Mouse (Mus musculus): ENCODE results near the gene Usp6nl. TPM values are rescaled to one million over a fixed set of nuclear protein-coding genes. Genes with fewer than 3 reads are reported as not detected.

Gene Usp6nl
- polyA plus RNA-seq, 2 experiments: 2.8 to 3.3 TPM

GRCm38 (mm10) chr2:6366973-6367372 is 44.5 kb downstream of the Usp6nl start:
- Histone ChIP-seq H3K4me2 (ENCODE audit: low read depth) (no peak overlapping the region), H3K4me1 (replicated peaks; ENCODE audit: control insufficient read depth in 2 of 2, insufficient read depth in 2 of 2, low read length in 1 of 2) (peaks cover 4 to 17% of the 10 kb centered on the region in 2 experiments), H3K27ac (no peak overlapping the region), H3K36me3 (replicated peaks; ENCODE audit: control insufficient read depth, insufficient read depth, low read depth) (no peaks in the 10 kb centered on the region), H3K9ac (replicated peaks) (no peak overlapping the region), H3K9me3 (ENCODE audit: control insufficient read depth, low read length) (no peaks in the 10 kb centered on the region), H3K4me3 (ENCODE audit: insufficient read depth in 1 of 2, low read depth in 2 of 2, low read length in 2 of 2) (no peak overlapping the region), H3K27me3 (ENCODE audit: control insufficient read depth, insufficient read depth, low read length) (no peaks in the 10 kb centered on the region)
- TF ChIP-seq EP300 (IDR thresholded peaks at IDR 0.05; ENCODE audit: low read depth): no peak
- no peak for TF ChIP-seq CTCF (IDR thresholded peaks at IDR 0.05; ENCODE audit: low read depth)
- ATAC-seq (ENCODE audit: insufficient read depth) (no peak), DNase-seq (ENCODE audit: low read depth in 3 of 3, low spot score in 3 of 3) (no peak)
- 70% methylated on average over 6 of the region's 6 CpGs for WGBS (ENCODE audit: insufficient replicate concordance)

DNA sequence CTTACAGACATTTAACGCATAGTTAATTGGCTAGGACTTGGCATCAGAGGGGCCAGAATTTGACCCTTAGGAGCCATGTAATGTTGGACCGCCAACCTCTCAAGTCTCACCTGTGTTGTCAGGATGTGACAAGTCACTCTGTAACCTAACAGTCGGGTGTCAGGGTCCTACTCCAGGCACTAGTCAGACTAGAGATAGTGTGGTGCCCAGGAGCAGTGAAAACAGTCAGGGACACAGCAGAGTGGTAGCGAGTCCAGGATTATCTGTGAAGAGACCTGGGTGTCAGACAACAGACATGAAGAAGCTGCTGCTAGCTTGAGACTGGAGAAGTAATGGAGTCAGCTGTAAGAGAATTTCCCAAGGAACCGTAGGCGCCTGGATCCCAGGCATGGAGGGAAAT is 45.0 kb downstream of the Usp6nl start:
- DNase-seq (ENCODE audit: low read depth in 3 of 3, low spot score in 3 of 3): no peak
- Histone ChIP-seq H3K4me3 (ENCODE audit: insufficient read depth in 1 of 2, low read depth in 2 of 2, low read length in 2 of 2) (no peak overlapping the region), H3K9ac (replicated peaks) (no peak overlapping the region), H3K9me3 (ENCODE audit: control insufficient read depth, low read length) (no peaks in the 10 kb centered on the region), H3K4me2 (ENCODE audit: low read depth) (no peak overlapping the region), H3K27ac (no peak overlapping the region), H3K36me3 (replicated peaks; ENCODE audit: control insufficient read depth, insufficient read depth, low read depth) (no peaks in the 10 kb centered on the region), H3K27me3 (ENCODE audit: control insufficient read depth, insufficient read depth, low read length) (no peaks in the 10 kb centered on the region), H3K4me1 (replicated peaks; ENCODE audit: control insufficient read depth in 2 of 2, insufficient read depth in 2 of 2, low read length in 1 of 2) (peaks cover 4 to 17% of the 10 kb centered on the region in 2 experiments)
- no peak for ATAC-seq (ENCODE audit: insufficient read depth)
- 74% methylated on average over 6 of the region's 6 CpGs for WGBS (ENCODE audit: insufficient replicate concordance)
- TF ChIP-seq EP300 (IDR thresholded peaks at IDR 0.05; ENCODE audit: low read depth) (no peak), CTCF (IDR thresholded peaks at IDR 0.05; ENCODE audit: low read depth) (no peak)

- Histone ChIP-seq H3K36me3 (replicated peaks; ENCODE audit: control insufficient read depth, insufficient read depth, low read depth) (no peaks in the 10 kb centered on the region), H3K4me1 (replicated peaks; ENCODE audit: control insufficient read depth in 2 of 2, insufficient read depth in 2 of 2, low read length in 1 of 2) (peaks cover 11 to 17% of the 10 kb centered on the region in 2 experiments), H3K27ac (no peak overlapping the region), H3K4me2 (ENCODE audit: low read depth) (no peak overlapping the region), H3K9me3 (ENCODE audit: control insufficient read depth, low read length) (no peaks in the 10 kb centered on the region), H3K27me3 (ENCODE audit: control insufficient read depth, insufficient read depth, low read length) (no peaks in the 10 kb centered on the region), H3K9ac (replicated peaks) (no peak overlapping the region), H3K4me3 (ENCODE audit: insufficient read depth in 1 of 2, low read depth in 2 of 2, low read length in 2 of 2) (no peak overlapping the region)
- WGBS (ENCODE audit: insufficient replicate concordance): 85% methylated on average over 14 of the region's 14 CpGs
- no peak for TF ChIP-seq CTCF (IDR thresholded peaks at IDR 0.05; ENCODE audit: low read depth)
- no peak for TF ChIP-seq EP300 (IDR thresholded peaks at IDR 0.05; ENCODE audit: low read depth)
- no peak for ATAC-seq (ENCODE audit: insufficient read depth)
- no peak for DNase-seq (ENCODE audit: low read depth in 3 of 3, low spot score in 3 of 3)
Measured at GRCm38 (mm10) chr2:6374216-6374615, 51.7 kb downstream of the Usp6nl start.

DNA sequence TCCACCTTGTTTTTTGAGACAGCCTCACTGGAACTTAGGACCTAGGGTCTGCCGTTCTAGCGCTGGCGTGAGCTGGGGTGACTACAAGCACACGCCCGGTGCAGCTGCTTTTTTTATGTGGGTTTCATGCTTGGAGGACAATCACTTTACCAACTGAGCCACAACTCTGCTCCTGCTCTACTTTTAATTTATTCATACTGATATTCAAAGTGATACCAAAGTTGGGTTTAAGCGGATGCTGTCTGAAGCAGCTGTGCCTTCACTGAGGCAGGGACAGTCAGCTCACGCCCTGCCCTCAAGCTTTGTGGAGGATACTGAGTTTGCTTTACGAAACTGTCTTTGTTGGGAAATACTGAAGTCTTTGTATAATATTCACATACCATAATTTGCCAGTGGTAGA is 53.6 kb downstream of the Usp6nl start:
- Histone ChIP-seq H3K4me2 (ENCODE audit: low read depth) (no peak overlapping the region), H3K27ac (no peak overlapping the region), H3K27me3 (ENCODE audit: control insufficient read depth, insufficient read depth, low read length) (no peaks in the 10 kb centered on the region), H3K4me3 (ENCODE audit: insufficient read depth in 1 of 2, low read depth in 2 of 2, low read length in 2 of 2) (no peak overlapping the region), H3K9ac (replicated peaks) (no peak overlapping the region), H3K4me1 (replicated peaks; ENCODE audit: control insufficient read depth in 2 of 2, insufficient read depth in 2 of 2, low read length in 1 of 2) (peaks cover 11 to 22% of the 10 kb centered on the region in 2 experiments), H3K36me3 (replicated peaks; ENCODE audit: control insufficient read depth, insufficient read depth, low read depth) (no peaks in the 10 kb centered on the region), H3K9me3 (ENCODE audit: control insufficient read depth, low read length) (no peaks in the 10 kb centered on the region)
- DNase-seq (ENCODE audit: low read depth in 3 of 3, low spot score in 3 of 3) (no peak), ATAC-seq (ENCODE audit: insufficient read depth) (no peak)
- 85% methylated on average over 8 of the region's 8 CpGs for WGBS (ENCODE audit: insufficient replicate concordance)
- no peak for TF ChIP-seq EP300 (IDR thresholded peaks at IDR 0.05; ENCODE audit: low read depth)
- no peak for TF ChIP-seq CTCF (IDR thresholded peaks at IDR 0.05; ENCODE audit: low read depth)

GRCm38 (mm10) chr2:6376941-6377340 is 54.5 kb downstream of the Usp6nl start:
- ATAC-seq (ENCODE audit: insufficient read depth): no peak
- no peak overlapping the region for H3K27ac ChIP-seq
- no peak for DNase-seq (ENCODE audit: low read depth in 3 of 3, low spot score in 3 of 3)

More at GRCm38 (mm10) chr2:6376941-6377340, 54.5 kb downstream of the Usp6nl start:
- Histone ChIP-seq H3K36me3 (replicated peaks; ENCODE audit: control insufficient read depth, insufficient read depth, low read depth) (no peaks in the 10 kb centered on the region), H3K4me3 (ENCODE audit: insufficient read depth in 1 of 2, low read depth in 2 of 2, low read length in 2 of 2) (no peak overlapping the region), H3K4me2 (ENCODE audit: low read depth) (no peak overlapping the region), H3K27me3 (ENCODE audit: control insufficient read depth, insufficient read depth, low read length) (no peaks in the 10 kb centered on the region), H3K4me1 (replicated peaks; ENCODE audit: control insufficient read depth in 2 of 2, insufficient read depth in 2 of 2, low read length in 1 of 2) (peaks cover 11 to 22% of the 10 kb centered on the region in 2 experiments), H3K9ac (replicated peaks) (no peak overlapping the region), H3K9me3 (ENCODE audit: control insufficient read depth, low read length) (no peaks in the 10 kb centered on the region)
- 67% methylated on average over 4 of the region's 4 CpGs for WGBS (ENCODE audit: insufficient replicate concordance)
- TF ChIP-seq CTCF (IDR thresholded peaks at IDR 0.05; ENCODE audit: low read depth) (no peak), EP300 (IDR thresholded peaks at IDR 0.05; ENCODE audit: low read depth) (no peak)
